Mouse (Mus musculus) midbrain, embryonic 11.5 days (tissue): ENCODE results near the gene Psenen. TPM values are rescaled to one million over a fixed set of nuclear protein-coding genes. Genes with fewer than 3 reads are reported as not detected.

Source experiments
- ATAC-seq: fragments of 200-750 bp; cut with Nextera tagmentation; 2 replicates; pipeline ENCODE4 v1.8.0; 2017; ENCODE audit warnings: moderate TSS enrichment, moderate library complexity; ENCODE audit not compliant: low FRiP score
- DNase-seq: peaks from one replicate; pipeline ENCODE4 v3.0.0; 2015; ENCODE audit warnings: low spot score; ENCODE audit errors: missing footprints
- H3K27ac ChIP-seq: fragments of 300-500 bp; sonication (generic); 2 replicates; pipeline ENCODE4 v1.5.1; 2014; ENCODE audit warnings: low read depth, low read length
- H3K27me3 ChIP-seq: fragments of 300-500 bp; sonication (generic); 2 replicates; pipeline ENCODE4 v1.6.1; 2014; ENCODE audit warnings: mild to moderate bottlenecking, low read length, moderate library complexity, mixed read lengths; ENCODE audit not compliant: control insufficient read depth, insufficient read depth
- H3K36me3 ChIP-seq: fragments of 300-500 bp; sonication (generic); 2 replicates; pipeline ENCODE4 v1.6.1; 2014; ENCODE audit warnings: mild to moderate bottlenecking, low read length, moderate library complexity, mixed read lengths; ENCODE audit not compliant: control insufficient read depth, insufficient read depth
- H3K4me1 ChIP-seq: fragments of 300-500 bp; sonication (generic); 2 replicates; pipeline ENCODE4 v1.6.1; 2014; ENCODE audit warnings: low read length; ENCODE audit not compliant: control insufficient read depth, insufficient read depth
- H3K4me2 ChIP-seq: fragments of 300-500 bp; sonication (generic); 2 replicates; pipeline ENCODE4 v1.6.1; 2014; ENCODE audit warnings: mild to moderate bottlenecking, moderate library complexity
- H3K4me3 ChIP-seq: fragments of 300-500 bp; sonication (generic); 2 replicates; pipeline ENCODE4 v1.5.1; 2014; ENCODE audit warnings: low read depth, low read length
- H3K9ac ChIP-seq: fragments of 300-500 bp; sonication (generic); 2 replicates; pipeline ENCODE4 v1.6.1; 2014; ENCODE audit warnings: low read length
- H3K9me3 ChIP-seq: fragments of 300-500 bp; sonication (generic); 2 replicates; pipeline ENCODE4 v1.6.1; 2016; ENCODE audit warnings: low read length; ENCODE audit not compliant: control insufficient read depth
- WGBS: fragments of 180-500 bp; shearing (Covaris S2); extraction: QIAGEN DNeasy Blood & Tissue Kit; methylation state at CpG from one replicate; pipeline ENCODE4 v1.1.7; 2014; 5-methylcytosine and 5-hydroxymethylcytosine counted together
- microRNA-seq: library from miRNA; unstranded; fragments of <30 nt; microRNA quantifications from one replicate; pipeline ENCODE4, GENCODE M21; 2017
- polyA plus RNA-seq: library from polyadenylated mRNA; unstranded; fragments of >200 nt; fragmentation: Nextera tagmentation; extraction: Ambion mirVana; gene quantifications from 2 replicates; pipeline ENCODE4 v1.2.1, GENCODE M21; 2014

The Psenen gene
- polyA plus RNA-seq, 1 experiment from 2014 or later: 110 TPM

DNA sequence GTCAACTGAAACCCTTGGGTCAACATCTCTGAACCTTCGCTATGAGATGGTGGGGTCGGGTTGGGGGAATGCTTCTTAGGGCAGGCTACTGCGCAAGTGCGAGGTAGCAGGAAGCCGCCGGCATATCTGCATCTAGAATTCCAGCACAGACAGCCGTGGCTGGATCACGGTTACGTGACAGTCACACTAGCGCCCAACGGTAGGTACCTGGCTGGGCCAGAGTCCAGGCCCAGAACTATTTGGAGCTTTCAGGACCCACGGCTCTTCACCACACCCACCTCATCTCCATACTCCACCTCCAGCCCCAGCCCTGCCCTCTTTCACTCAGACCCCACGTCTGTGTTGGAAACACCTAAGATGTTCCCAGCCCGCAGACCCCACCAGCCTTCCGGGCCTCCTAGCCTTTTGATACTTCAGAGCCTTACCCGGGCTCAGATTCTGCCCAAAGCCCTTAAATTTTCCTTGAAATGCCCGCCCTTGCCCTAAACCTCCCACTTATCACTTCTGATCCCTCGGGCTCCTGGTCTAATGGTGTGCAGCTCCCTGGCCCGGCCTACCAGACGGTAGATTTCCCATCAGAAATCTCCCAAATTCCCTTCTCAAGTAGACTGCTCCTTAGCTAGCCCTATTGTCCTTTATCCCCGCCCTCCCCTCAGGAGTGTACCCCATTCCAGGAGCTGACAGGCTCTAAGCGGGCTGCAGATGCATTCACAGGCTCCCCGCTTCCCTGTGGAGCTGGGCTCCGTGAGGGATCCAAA lies 48.2 kb downstream of the Psenen start:
- Histone ChIP-seq H3K4me3 (no peak overlapping the region), H3K4me1 (no peaks in the 10 kb centered on the region), H3K4me2 (no peak overlapping the region), H3K36me3 (no peaks in the 10 kb centered on the region), H3K27ac (no peak overlapping the region), H3K9me3 (no peaks in the 10 kb centered on the region), H3K27me3 (no peaks in the 10 kb centered on the region), H3K9ac (no peak overlapping the region)
- no peak for ATAC-seq
- no peak for DNase-seq
- 58% methylated on average over 24 of the region's 24 CpGs for WGBS

Small RNA genes within 50 kb of the gene (microRNA-seq; reads per million reads assigned to microRNA genes)
- 1.9 reads per million, percentile 3 among the genes with 10 or more reads in this experiment for gene Gm38670
- gene Mir3569: 0.76 reads per million

Other genes starting within 250 kb of the Psenen start
- gene Syne4, start 248.8 kb downstream of the Psenen start, polyA plus RNA-seq: 8.2 and 8.4 TPM in 2 replicates
- gene E130208F15Rik, start 241.9 kb downstream of the Psenen start, polyA plus RNA-seq: 0.52 TPM in 1 of 2 replicates, not detected in the other
- 23.1 and 24.5 TPM in 2 replicates for gene Sdhaf1, start 239.7 kb downstream of the Psenen start, polyA plus RNA-seq
- 5.3 and 5.9 TPM in 2 replicates for gene Lrfn3, start 200.9 kb downstream of the Psenen start, polyA plus RNA-seq
- gene Tyrobp, start 149.9 kb downstream of the Psenen start, polyA plus RNA-seq: 16.6 and 19.7 TPM in 2 replicates
- gene Hcst, start 143.8 kb downstream of the Psenen start, polyA plus RNA-seq: 0.43 and 0.45 TPM in 2 replicates
- gene Nfkbid, start 141.9 kb downstream of the Psenen start, polyA plus RNA-seq: 0.63 and 1.2 TPM in 2 replicates
- gene Aplp1, start 118.1 kb downstream of the Psenen start, polyA plus RNA-seq: 128 and 134 TPM in 2 replicates
- 0.58 and 0.61 TPM in 2 replicates for gene Kirrel2, start 105.9 kb downstream of the Psenen start, polyA plus RNA-seq
- not detected in 2 replicates for gene Nphs1, start 105.3 kb downstream of the Psenen start, polyA plus RNA-seq
- not detected in 2 replicates for gene Prodh2, start 70.0 kb downstream of the Psenen start, polyA plus RNA-seq
- gene Arhgap33, start 28.6 kb downstream of the Psenen start, polyA plus RNA-seq: 32.0 and 41.1 TPM in 2 replicates
- gene Hspb6, start 11.4 kb downstream of the Psenen start, polyA plus RNA-seq: 4.2 and 4.6 TPM in 2 replicates
- gene Proser3, start 11.3 kb downstream of the Psenen start, polyA plus RNA-seq: 11.3 and 11.5 TPM in 2 replicates
- 48.7 and 49.7 TPM in 2 replicates for gene Lin37, start 3.8 kb downstream of the Psenen start, polyA plus RNA-seq
- gene U2af1l4, start 326 bp downstream of the Psenen start, polyA plus RNA-seq: 90.7 and 94.8 TPM in 2 replicates
- 6.9 and 7.5 TPM in 2 replicates for gene Gm49396, start 283 bp downstream of the Psenen start, polyA plus RNA-seq
- 4.0 and 4.1 TPM in 2 replicates for gene Igflr1, start 1.8 kb upstream of the Psenen start, polyA plus RNA-seq
- gene Kmt2b, start 25.1 kb upstream of the Psenen start, polyA plus RNA-seq: 10.3 and 10.7 TPM in 2 replicates
- gene Zbtb32, start 35.3 kb upstream of the Psenen start, polyA plus RNA-seq: 0.21 and 0.25 TPM in 2 replicates
- gene Upk1a, start 49.2 kb upstream of the Psenen start, polyA plus RNA-seq: 0.67 and 1.0 TPM in 2 replicates
- gene Cox6b1, start 62.5 kb upstream of the Psenen start, polyA plus RNA-seq: 791 and 797 TPM in 2 replicates
- gene Etv2, start 72.2 kb upstream of the Psenen start, polyA plus RNA-seq: not detected in 2 replicates
- gene Rbm42, start 86.7 kb upstream of the Psenen start, polyA plus RNA-seq: 112 and 138 TPM in 2 replicates
- 51.0 and 52.4 TPM in 2 replicates for gene Haus5, start 101.4 kb upstream of the Psenen start, polyA plus RNA-seq
- not detected in 2 replicates for gene Pmis2, start 108.0 kb upstream of the Psenen start, polyA plus RNA-seq
- not detected in 2 replicates for gene 2200002J24Rik, start 135.3 kb upstream of the Psenen start, polyA plus RNA-seq
- gene Atp4a, start 148.6 kb upstream of the Psenen start, polyA plus RNA-seq: 0.70 and 1.1 TPM in 2 replicates
- gene Tmem147, start 165.9 kb upstream of the Psenen start, polyA plus RNA-seq: 140 and 153 TPM in 2 replicates
- gene Gapdhs, start 180.1 kb upstream of the Psenen start, polyA plus RNA-seq: 0.19 and 0.48 TPM in 2 replicates
- 0.54 and 1.1 TPM in 2 replicates for gene Sbsn, start 187.8 kb upstream of the Psenen start, polyA plus RNA-seq
- gene Dmkn, start 200.1 kb upstream of the Psenen start, polyA plus RNA-seq: not detected in 2 replicates
- gene Krtdap, start 224.3 kb upstream of the Psenen start, polyA plus RNA-seq: not detected in 2 replicates